Mouse (Mus musculus) brain, adult 2 months (tissue): ENCODE data around the gene Lrrk1.

Source experiments
- DNase-seq: peaks from one replicate; pipeline ENCODE4 v3.0.0; 2011; ENCODE audit warnings: low read depth, low spot score

Lrrk1 gene

DNA sequence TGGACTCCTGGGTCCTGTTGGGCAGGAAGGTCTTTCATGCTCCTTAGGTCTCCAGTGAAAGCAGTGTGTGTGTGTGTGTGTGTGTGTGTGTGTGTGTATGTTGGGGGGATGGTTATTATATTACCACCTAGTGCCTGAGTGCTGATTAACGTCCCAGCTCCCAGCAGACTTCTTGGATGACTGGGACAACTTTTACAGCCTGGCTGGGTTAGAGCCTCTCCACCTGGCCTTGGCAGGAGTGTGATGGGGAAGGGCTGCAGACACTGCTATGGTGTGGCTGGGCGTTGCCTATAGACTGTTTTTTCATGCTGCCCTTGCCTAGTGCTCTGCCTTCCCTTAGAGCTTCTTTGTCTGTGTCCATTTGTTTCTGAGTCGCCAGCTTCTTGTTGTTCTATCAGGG lies 48.1 kb downstream of the Lrrk1 start:
- DNase-seq, result no peak

- DNase-seq, result peak; percentile 5
These were observed 48.5 kb downstream of the Lrrk1 start for GRCm38 (mm10) chr7:66339625-66340024.

- no peak for DNase-seq
These were observed 51.2 kb downstream of the Lrrk1 start for GRCm38 (mm10) chr7:66336955-66337354.

GRCm38 (mm10) chr7:66333906-66334500 lies 54.1 kb downstream of the Lrrk1 start:
- DNase-seq, result no peak

- DNase-seq, result no peak
These were observed 55.8 kb downstream of the Lrrk1 start for GRCm38 (mm10) chr7:66332340-66332739.

- DNase-seq, result no peak
These were observed 57.5 kb downstream of the Lrrk1 start for GRCm38 (mm10) chr7:66330610-66331009.

DNA sequence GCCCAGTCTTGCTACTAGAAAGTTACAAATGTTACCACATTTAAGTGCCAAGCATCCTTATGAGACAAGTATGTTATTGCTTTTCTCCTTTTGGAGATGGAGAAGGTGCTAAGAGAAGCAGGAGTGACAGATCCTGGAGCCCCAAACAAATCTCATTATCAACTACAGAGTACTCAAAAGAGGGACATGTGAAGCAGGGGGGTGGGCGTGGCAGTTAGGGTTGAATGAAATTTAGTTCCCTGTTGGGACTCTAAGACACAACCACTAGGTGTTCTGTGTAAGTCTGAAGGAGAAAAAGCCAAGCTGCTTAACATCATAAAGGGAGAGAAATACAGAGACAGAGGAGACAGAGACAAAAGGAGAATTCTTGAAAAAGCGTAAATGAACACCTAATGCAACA lies 60.6 kb downstream of the Lrrk1 start:
- no peak for DNase-seq

GRCm38 (mm10) chr7:66325419-66326053 lies 62.6 kb downstream of the Lrrk1 start:
- no peak for DNase-seq

DNA sequence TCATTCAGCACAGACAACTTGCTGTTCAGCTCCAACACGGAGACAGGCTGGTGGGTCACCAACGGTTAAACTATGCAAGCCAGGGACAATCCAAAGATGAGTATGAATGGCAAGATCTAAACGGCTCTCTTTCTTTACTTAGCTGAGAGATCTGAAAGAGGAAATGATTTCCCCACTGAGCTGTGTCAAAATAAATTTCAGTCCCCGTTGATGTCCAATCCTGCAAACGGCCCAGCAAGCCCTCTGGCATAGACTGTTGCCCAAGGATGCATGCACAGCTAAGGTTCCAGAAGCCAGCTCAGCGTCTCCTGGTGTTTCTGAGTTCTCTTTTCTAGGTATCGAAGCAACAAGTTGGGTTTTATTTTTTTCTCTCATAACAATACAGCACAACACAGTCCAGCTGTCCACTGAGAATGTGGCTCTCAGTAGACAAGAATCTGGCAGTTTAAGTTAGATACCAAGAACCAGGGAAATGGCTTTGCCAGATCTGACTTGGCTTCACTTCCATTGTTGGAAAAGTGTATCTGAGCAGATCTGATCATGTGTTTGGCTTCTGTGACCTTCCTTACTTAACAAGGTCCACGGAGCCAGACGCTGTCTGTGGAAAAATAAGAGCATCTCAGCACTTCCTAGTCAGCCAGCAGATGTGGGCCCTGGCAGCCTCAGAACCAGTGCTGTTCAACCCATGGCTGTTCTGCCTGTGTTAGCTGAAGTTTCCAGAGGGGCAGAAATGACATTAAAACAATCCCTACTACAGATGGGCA lies 64.7 kb downstream of the Lrrk1 start:
- no peak for DNase-seq

DNA sequence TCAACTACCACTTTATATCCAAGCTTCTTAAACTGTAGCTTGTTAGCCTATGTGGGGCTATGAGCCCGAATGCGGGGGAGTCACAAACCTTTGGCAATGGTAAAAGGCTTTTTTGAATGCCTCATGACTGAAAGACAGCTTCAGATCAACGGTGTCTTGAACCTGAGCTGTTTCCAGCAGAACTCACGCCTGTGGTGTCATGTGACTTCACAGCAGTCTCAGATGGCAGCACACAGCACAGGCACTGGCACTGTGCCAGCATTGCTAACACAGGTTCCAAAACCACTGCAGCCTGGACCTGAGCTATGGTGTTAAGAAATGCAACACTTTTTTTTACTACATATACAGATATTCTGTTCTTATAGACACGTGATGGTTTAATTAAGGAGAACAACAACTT lies 67.2 kb downstream of the Lrrk1 start:
- DNase-seq, result no peak

- no peak for DNase-seq
These were observed 70.0 kb downstream of the Lrrk1 start for GRCm38 (mm10) chr7:66318147-66318546.

- DNase-seq, result peak; percentile 55
These were observed 77.2 kb downstream of the Lrrk1 start for GRCm38 (mm10) chr7:66310670-66311656.

- DNase-seq, result peak; percentile 89
These were observed 78.0 kb downstream of the Lrrk1 start for GRCm38 (mm10) chr7:66309950-66310669.

DNA sequence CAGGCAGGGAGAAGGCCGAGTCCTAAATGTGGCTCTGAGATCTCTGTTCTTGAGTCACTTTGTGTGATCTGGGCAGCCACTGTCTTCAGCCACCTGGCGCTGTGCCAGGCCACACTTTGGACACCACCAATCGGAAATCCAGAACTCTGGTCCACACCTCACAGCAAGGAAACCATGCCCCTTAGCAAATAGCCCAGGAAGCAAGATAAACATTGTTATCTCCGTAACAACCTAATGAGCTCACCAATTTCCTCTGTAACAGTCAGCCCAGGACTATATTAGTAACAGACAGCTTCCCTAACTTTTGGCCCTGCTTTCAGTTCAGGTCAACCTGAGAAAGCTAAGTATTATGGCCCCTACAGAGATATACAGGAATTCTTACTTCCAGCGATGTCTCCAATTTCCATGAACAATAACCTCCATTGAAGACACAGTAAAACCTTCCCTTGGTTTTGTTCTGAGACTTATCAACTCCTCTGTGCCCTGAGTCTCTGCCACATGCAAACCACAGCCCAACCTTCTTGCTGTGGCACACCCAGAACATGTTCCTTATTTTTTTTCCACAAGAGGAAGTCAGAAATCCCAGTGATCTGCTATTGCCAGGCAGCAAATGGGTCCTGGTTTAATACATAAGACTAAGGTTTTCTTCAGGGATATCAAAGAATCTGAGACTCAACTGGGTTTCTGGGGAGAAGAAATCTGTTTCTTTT lies 78.8 kb downstream of the Lrrk1 start:
- no peak for DNase-seq

GRCm38 (mm10) chr7:66308581-66309239 lies 79.4 kb downstream of the Lrrk1 start:
- DNase-seq, result no peak

GRCm38 (mm10) chr7:66307791-66308190 lies 80.4 kb downstream of the Lrrk1 start:
- no peak for DNase-seq

DNA sequence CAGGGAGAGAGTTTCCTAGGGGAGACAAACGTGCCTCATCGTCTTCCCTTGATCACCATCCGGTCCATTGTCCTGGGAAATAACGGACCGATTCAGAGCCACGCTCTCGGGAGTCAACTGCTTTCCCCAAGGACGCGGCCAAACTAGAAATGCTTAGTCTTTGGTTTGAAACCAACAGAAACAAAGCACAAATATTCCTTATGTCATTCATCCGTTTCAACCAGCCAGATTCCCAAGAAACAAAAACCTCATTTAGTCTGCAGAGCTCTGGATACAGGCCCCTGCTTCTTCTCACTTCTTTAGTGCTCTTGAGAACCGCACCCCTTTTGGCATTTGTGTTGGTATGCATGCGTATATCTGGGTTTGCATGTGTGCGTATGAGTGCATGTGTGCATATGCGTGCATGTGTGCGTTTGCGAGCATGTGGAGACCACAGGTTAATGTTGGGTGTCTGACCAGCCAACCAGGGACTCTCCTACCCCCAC lies 82.4 kb downstream of the Lrrk1 start:
- no peak for DNase-seq

DNA sequence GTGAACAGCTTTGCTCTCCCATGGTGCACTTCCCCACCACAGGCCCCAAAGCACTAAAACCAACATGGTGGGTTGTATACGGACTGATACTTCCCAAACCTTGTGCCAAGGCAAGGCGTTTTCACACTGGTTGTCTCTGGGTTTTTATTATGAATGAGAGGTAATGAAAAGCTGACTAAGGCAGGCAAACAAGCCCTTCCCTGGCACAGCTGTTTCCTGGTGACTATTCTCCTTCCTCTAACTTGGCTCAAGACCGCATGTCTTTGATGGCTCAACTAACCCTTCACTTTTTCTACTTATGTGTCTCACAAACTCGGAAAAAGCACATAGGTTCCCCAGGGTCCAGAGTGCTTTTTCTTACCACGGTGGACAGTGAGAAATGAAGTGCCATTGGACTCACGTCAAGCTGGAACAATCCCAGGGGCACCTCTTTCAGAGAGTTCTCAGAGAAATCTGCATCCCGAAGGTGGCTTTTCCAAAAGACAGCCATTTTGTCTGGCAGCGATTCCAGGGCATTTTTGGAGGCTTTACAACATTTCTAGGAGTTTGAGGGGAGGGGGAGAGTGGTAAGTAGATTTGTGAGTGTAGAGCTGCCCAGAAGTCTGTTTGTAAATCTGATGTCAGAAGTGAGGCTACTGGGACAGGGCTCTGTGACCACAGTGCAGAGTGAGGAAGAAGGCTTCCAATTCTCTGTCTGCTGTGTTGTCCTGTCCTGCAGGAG lies 83.0 kb downstream of the Lrrk1 start:
- no peak for DNase-seq
